In the genomic region with DNA sequence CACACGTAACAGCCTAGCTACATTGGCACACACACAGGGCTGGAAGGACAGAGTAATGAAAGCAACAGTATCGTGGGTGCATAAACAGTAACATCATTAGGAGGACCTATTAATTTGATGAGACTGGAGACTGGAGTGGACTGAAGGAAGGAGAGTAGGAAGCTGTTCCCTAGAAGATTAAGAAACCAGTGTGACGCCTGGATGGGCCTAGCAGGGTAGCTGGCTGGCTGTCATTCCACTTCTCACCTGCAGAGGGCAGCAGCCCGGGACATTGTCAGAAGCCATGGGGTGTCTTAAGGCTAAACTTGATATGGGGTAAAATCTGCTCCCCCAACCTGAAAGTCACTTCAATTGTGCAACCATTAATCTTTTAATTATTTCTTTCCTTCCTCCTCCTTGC, we compare ENCODE assay signal across 8 mouse cellular contexts.
DNase-seq lines count a peak whose midpoint lies in the region; ATAC-seq lines count a peak whose summit lies in the region.

No protein-coding gene starts in this region.

- no peaks in the 10 kb centered on the region for H3K27me3 ChIP-seq in forebrain, embryonic 16.5 days (replicated peaks; ENCODE audit: control insufficient read depth, insufficient read depth, low read length)
- H3K27me3 ChIP-seq in hindbrain, embryonic 14.5 days (ENCODE audit: control insufficient read depth, insufficient read depth, low read length), result no peaks in the 10 kb centered on the region

- no peak overlapping the region for H3K4me2 ChIP-seq in forebrain, embryonic 16.5 days (ENCODE audit: low read length)
- no peak overlapping the region for H3K4me2 ChIP-seq in hindbrain, embryonic 14.5 days (replicated peaks)

- H3K4me1 ChIP-seq in forebrain, embryonic 16.5 days (replicated peaks; ENCODE audit: control insufficient read depth, insufficient read depth, low read length), result peaks cover 2% of the 10 kb centered on the region; the same call in 1 of the 2 replicates
- no peaks in the 10 kb centered on the region; the same call in 1 of the 2 replicates for H3K4me1 ChIP-seq in hindbrain, embryonic 14.5 days (replicated peaks; ENCODE audit: control insufficient read depth, insufficient read depth, low read length)

- no peaks in the 10 kb centered on the region for H3K36me3 ChIP-seq in forebrain, embryonic 16.5 days (ENCODE audit: control insufficient read depth, insufficient read depth)
- no peaks in the 10 kb centered on the region for H3K36me3 ChIP-seq in hindbrain, embryonic 14.5 days (replicated peaks; ENCODE audit: control insufficient read depth, insufficient read depth)

- ATAC-seq in forebrain, embryonic 16.5 days, result peak; percentile 73
- peak; percentile 68; the same call in 1 of the 2 replicates for ATAC-seq in hindbrain, embryonic 14.5 days (ENCODE audit: low FRiP score)

- no peak overlapping the region for H3K4me3 ChIP-seq in forebrain, embryonic 16.5 days (replicated peaks; ENCODE audit: low read length)
- no peak overlapping the region for H3K4me3 ChIP-seq in hindbrain, embryonic 14.5 days (replicated peaks; ENCODE audit: low read length)

- peak; percentile 16 for DNase-seq in MN1 (ENCODE audit: low spot score)
- DNase-seq in cerebellum, adult 11 months, result peak; percentile 78
- peak; percentile 83 for DNase-seq in hindbrain, embryonic 14.5 days (ENCODE audit: low spot score)
- peak; percentile 73 to 76 for DNase-seq in layer of hippocampus, postnatal 14 days (ENCODE audit: low spot score in 2 of 2)
- DNase-seq in lung, postnatal 36 days, result peak; percentile 88
- peak; percentile 48 for DNase-seq in retina, postnatal 7 days (ENCODE audit: low read depth, low spot score)
- DNase-seq in thymus, postnatal 4 days, result peak; percentile 88

- no peaks in the 10 kb centered on the region for H3K9me3 ChIP-seq in forebrain, embryonic 16.5 days (ENCODE audit: control insufficient read depth, low read length)
- H3K9me3 ChIP-seq in hindbrain, embryonic 14.5 days (ENCODE audit: control insufficient read depth, low read length), result no peaks in the 10 kb centered on the region

- WGBS in forebrain, embryonic 16.5 days, result 30% methylated on average over 4 of the region's 4 CpGs
- WGBS in hindbrain, embryonic 14.5 days, result 28% methylated on average over 4 of the region's 4 CpGs

- H3K27ac ChIP-seq in forebrain, embryonic 16.5 days (ENCODE audit: low read length), result no peak overlapping the region
- H3K27ac ChIP-seq in hindbrain, embryonic 14.5 days, result no peak overlapping the region

- H3K9ac ChIP-seq in forebrain, embryonic 16.5 days (replicated peaks; ENCODE audit: low read depth, low read length), result no peak overlapping the region
- H3K9ac ChIP-seq in hindbrain, embryonic 14.5 days, result no peak overlapping the region

Comparison
In these comparisons a context has a peak if more than half of its experiments do, and no peak if none do; other contexts are left out.
1. DNase-seq: peak in every context shown above with its lines; median percentile 88 in lung, postnatal 36 days; 88 in thymus, postnatal 4 days; 83 in hindbrain, embryonic 14.5 days; 78 in cerebellum, adult 11 months; 74 in layer of hippocampus, postnatal 14 days; 48 in retina, postnatal 7 days; 16 in MN1.